Mouse (Mus musculus): ENCODE data around the gene Ikzf4. TPM values are rescaled to one million over a fixed set of nuclear protein-coding genes. Genes with fewer than 3 reads are reported as not detected.
"Not testable (repeated sequence)": the region's sequence is repeated elsewhere in the genome, so short reads cannot be mapped to it uniquely, and the experiment has no call there.

Ikzf4 gene
- polyA plus RNA-seq, 1 experiment, result 8.5 TPM

DNA sequence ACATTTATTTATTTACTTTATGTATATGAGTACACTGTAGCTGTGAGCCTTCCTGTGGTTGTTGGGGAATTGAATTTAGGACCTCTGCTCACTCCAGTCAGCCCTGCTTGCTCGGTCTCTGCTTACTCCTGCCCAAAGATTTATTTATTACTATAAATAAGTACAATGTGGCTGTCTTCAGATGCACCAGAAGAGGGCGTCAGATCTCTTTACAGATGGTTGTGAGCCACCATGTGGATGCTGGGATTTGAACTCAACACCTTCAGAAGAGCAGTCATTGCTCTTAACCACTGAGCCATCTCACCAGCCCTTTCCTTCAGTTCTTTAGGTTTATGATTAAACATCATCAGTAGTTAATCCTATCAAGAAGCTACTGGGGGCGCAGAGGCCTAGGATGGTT is 30.9 kb downstream of the Ikzf4 start:
- no peak for TF ChIP-seq CTCF (IDR thresholded peaks at IDR 0.05; ENCODE audit: borderline replicate concordance, insufficient read depth, low read depth, low read length)
- no peak for TF ChIP-seq POLR2A (IDR thresholded peaks at IDR 0.05; ENCODE audit: borderline replicate concordance, insufficient read depth, low read length)
- H3K4me3 ChIP-seq (replicated peaks; ENCODE audit: insufficient read depth, low read depth, low read length), result no peak overlapping the region
- DNase-seq, result no peak
- no peak overlapping the region for H3K27ac ChIP-seq (ENCODE audit: insufficient read depth, low read length)
- no peaks in the 10 kb centered on the region for H3K27me3 ChIP-seq (ENCODE audit: control insufficient read depth, insufficient read depth, low read length)
- WGBS, result 51% methylated on average over 3 of the region's 3 CpGs
- H3K4me1 ChIP-seq (ENCODE audit: control insufficient read depth, insufficient read depth, low read length), result no peaks in the 10 kb centered on the region

DNA sequence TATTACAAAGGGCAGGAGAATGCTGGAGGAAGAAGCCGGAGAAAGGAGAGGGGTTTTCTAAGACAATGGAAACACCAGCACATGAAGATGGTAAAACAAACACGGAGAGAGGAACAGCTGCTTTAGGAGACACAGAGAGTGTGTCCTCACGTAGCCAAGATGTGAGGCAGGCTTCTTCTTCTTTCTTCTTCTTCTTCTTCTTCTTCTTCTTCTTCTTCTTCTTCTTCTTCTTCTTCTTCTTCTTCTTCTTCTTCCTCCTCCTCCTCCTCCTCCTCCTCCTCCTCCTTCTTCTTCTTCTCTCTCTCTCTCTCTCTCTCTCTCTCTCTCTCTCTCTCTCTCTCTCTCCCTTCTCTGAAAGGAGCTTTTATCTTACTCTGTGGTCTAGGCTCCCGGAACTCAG is 32.0 kb downstream of the Ikzf4 start:
- DNase-seq; H3K27me3 ChIP-seq (ENCODE audit: control insufficient read depth, insufficient read depth, low read length); H3K4me3 ChIP-seq (replicated peaks; ENCODE audit: insufficient read depth, low read depth, low read length); H3K27ac ChIP-seq (ENCODE audit: insufficient read depth, low read length); H3K4me1 ChIP-seq (ENCODE audit: control insufficient read depth, insufficient read depth, low read length): not testable (repeated sequence)
- 66% methylated on average over 4 of the region's 4 CpGs for WGBS

DNA sequence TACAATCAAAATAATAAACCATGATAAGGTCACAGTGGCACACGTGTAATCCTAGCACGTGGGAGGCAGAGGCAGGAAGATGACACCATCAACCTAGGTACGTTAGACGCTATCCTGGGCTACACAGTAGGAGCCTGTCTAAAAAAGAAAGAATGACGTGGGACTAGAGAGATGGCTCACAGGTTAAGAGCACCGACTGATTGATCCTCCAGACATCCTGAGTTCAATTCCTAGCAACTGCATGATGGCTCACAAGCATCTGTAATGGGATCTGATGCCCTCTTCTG is 32.7 kb downstream of the Ikzf4 start:
- TF ChIP-seq CTCF (IDR thresholded peaks at IDR 0.05; ENCODE audit: borderline replicate concordance, insufficient read depth, low read depth, low read length) (no peak), POLR2A (IDR thresholded peaks at IDR 0.05; ENCODE audit: borderline replicate concordance, insufficient read depth, low read length) (no peak)
- WGBS, result 24% methylated on average over 6 of the region's 6 CpGs
- no peaks in the 10 kb centered on the region for H3K27me3 ChIP-seq (ENCODE audit: control insufficient read depth, insufficient read depth, low read length)
- no peak for DNase-seq
- no peaks in the 10 kb centered on the region for H3K4me1 ChIP-seq (ENCODE audit: control insufficient read depth, insufficient read depth, low read length)
- H3K27ac ChIP-seq (ENCODE audit: insufficient read depth, low read length), result no peak overlapping the region
- no peak overlapping the region for H3K4me3 ChIP-seq (replicated peaks; ENCODE audit: insufficient read depth, low read depth, low read length)

DNA sequence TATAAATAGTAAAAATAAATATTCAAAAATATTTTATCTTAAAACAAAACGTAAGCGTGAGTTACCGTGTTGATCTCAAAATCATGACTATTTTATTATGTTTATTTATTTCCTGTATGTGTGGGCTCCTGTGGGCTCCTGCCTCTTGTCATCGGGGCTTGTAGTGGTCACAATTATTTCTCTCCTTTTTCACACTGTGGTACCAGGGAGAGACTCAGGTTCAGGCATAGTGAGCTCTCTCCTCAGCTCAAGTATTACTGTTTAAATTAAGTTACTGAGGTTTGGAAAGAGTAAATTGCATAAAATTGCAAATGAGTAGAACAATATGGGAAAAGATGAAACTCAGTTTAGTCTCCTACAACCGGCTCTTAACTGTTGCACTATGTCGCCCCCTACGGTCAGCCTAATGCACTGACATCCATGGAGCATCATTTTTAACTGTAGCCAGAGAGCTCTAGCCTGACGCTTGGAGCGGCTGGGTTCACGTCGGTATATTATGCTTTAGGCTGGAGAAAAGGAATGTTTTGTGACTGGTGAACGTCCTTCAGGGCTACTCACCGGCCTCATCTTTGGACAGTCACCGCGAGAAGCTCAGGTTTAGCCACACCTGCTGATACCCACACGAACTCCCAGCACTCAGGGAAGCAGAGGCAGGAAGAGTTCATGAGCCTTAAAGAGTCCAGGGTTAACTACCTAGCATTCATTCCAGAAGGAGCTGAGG is 33.2 kb downstream of the Ikzf4 start:
- Histone ChIP-seq H3K27ac (ENCODE audit: insufficient read depth, low read length) (no peak overlapping the region), H3K4me1 (ENCODE audit: control insufficient read depth, insufficient read depth, low read length) (no peaks in the 10 kb centered on the region), H3K4me3 (replicated peaks; ENCODE audit: insufficient read depth, low read depth, low read length) (no peak overlapping the region), H3K27me3 (ENCODE audit: control insufficient read depth, insufficient read depth, low read length) (no peaks in the 10 kb centered on the region)
- TF ChIP-seq POLR2A (IDR thresholded peaks at IDR 0.05; ENCODE audit: borderline replicate concordance, insufficient read depth, low read length), result no peak
- TF ChIP-seq CTCF (IDR thresholded peaks at IDR 0.05; ENCODE audit: borderline replicate concordance, insufficient read depth, low read depth, low read length), result peak; percentile 80
- WGBS, result 15% methylated on average over 16 of the region's 16 CpGs
- DNase-seq, result peak; percentile 72 to 76

DNA sequence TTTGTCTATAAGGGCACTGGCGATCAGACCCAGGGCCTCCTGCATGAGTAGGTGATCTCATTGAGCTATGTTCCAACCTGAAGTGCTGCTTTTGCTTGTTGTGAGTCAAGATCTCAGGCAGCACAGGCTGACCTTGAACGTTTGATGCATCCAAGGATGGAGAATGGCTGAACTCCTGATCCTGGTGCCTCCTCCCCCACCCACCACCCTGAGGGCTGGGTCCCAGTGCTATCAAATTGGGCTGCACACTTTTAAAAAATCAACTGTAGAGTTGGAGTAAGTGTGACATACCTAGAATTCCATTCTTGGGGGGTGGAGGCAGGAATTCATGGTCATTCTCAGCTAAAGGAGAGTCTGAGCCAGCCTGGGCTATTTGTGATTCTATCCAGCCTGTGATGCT is 39.3 kb downstream of the Ikzf4 start:
- no peaks in the 10 kb centered on the region for H3K27me3 ChIP-seq (ENCODE audit: control insufficient read depth, insufficient read depth, low read length)
- 45% methylated on average over 2 of the region's 2 CpGs for WGBS
- DNase-seq, result no peak
- no peak overlapping the region for H3K4me3 ChIP-seq (replicated peaks; ENCODE audit: insufficient read depth, low read depth, low read length)
- no peak for TF ChIP-seq CTCF (IDR thresholded peaks at IDR 0.05; ENCODE audit: borderline replicate concordance, insufficient read depth, low read depth, low read length)
- no peak for TF ChIP-seq POLR2A (IDR thresholded peaks at IDR 0.05; ENCODE audit: borderline replicate concordance, insufficient read depth, low read length)
- no peaks in the 10 kb centered on the region for H3K4me1 ChIP-seq (ENCODE audit: control insufficient read depth, insufficient read depth, low read length)
- H3K27ac ChIP-seq (ENCODE audit: insufficient read depth, low read length), result no peak overlapping the region

DNA sequence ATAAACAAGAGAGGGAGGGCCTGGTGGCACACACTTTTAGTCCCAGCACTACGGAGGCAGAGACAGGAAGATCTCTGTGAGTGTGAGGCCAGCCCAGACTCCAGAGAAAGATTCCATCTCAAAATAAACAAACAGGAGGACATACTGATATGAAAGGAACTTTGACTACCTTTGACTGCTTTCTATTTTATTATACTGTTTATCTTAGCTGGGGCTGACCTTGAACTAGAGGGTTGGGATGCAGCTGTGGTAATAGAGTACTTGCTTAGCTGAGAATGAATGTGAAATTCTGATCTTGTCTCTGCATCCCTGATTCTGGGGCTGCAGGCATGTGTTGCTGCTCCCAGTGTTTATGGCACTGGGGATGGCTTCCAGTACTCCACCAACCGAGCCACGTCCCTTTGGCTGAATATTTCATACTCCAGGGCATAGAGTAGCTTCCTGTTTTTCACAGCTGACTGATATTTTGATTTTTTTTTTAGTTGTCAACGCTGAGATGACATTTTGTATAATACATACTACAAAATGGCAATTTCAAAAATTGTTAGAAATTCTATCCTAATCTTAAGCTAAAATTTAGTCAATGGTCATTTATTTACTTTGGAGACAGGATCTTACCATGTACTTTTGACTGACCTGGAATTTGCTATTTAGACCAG is 43.2 kb downstream of the Ikzf4 start:
- DNase-seq, result no peak
- TF ChIP-seq CTCF (IDR thresholded peaks at IDR 0.05; ENCODE audit: borderline replicate concordance, insufficient read depth, low read depth, low read length) (no peak), POLR2A (IDR thresholded peaks at IDR 0.05; ENCODE audit: borderline replicate concordance, insufficient read depth, low read length) (no peak)
- 78% methylated on average over 4 of the region's 4 CpGs for WGBS

DNA sequence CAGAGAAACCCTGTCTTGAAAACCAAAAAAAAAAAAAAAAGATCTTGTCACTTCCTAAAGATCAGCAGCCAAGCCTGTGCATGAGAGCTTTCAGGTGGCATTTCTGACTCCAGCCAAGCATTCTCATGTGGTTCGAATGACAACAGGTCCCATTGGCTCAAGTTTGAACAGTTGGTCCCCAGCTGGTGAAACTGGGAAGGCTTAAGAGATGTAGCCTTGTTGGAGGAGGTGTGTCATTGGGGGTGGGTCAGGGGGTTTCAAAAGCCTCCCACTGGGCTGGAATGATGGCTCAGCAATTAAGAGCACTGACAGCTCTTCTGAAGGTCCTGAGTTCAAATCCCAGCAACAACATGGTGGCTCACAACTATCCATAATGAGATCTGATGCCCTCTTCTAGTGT is 44.3 kb downstream of the Ikzf4 start:
- TF ChIP-seq CTCF (IDR thresholded peaks at IDR 0.05; ENCODE audit: borderline replicate concordance, insufficient read depth, low read depth, low read length), result no peak
- no peak for TF ChIP-seq POLR2A (IDR thresholded peaks at IDR 0.05; ENCODE audit: borderline replicate concordance, insufficient read depth, low read length)
- no peak overlapping the region for H3K27ac ChIP-seq (ENCODE audit: insufficient read depth, low read length)
- no peak for DNase-seq
- 54% methylated on average over 1 of the region's 1 CpGs for WGBS
- no peak overlapping the region for H3K4me3 ChIP-seq (replicated peaks; ENCODE audit: insufficient read depth, low read depth, low read length)
- no peaks in the 10 kb centered on the region for H3K27me3 ChIP-seq (ENCODE audit: control insufficient read depth, insufficient read depth, low read length)
- H3K4me1 ChIP-seq (ENCODE audit: control insufficient read depth, insufficient read depth, low read length), result no peaks in the 10 kb centered on the region

More for the DNA sequence above, 43.2 kb downstream of the Ikzf4 start:
- Histone ChIP-seq H3K27ac (ENCODE audit: insufficient read depth, low read length) (no peak overlapping the region), H3K27me3 (ENCODE audit: control insufficient read depth, insufficient read depth, low read length) (no peaks in the 10 kb centered on the region), H3K4me1 (ENCODE audit: control insufficient read depth, insufficient read depth, low read length) (no peaks in the 10 kb centered on the region), H3K4me3 (replicated peaks; ENCODE audit: insufficient read depth, low read depth, low read length) (no peak overlapping the region)

DNA sequence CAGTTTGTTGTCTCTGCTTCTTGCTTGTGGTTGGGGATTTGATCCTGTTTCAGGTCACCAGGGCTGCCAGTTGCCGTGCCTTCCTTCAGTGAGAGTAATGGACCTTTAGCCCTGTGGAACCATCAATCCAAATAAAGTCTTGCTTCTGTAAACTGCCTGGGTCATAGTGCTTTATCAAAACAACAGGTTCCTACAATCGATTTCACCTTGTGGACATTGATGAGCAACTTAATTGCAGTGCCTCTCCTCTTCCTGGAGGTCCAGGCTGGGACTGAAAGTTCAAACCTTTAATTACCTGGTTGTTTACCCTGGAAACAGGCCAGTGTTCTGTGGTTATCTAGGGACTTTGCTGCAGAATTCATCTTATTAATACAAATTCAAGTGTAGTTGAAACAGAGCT is 47.3 kb downstream of the Ikzf4 start:
- no peaks in the 10 kb centered on the region for H3K4me1 ChIP-seq (ENCODE audit: control insufficient read depth, insufficient read depth, low read length)
- TF ChIP-seq POLR2A (IDR thresholded peaks at IDR 0.05; ENCODE audit: borderline replicate concordance, insufficient read depth, low read length) (no peak), CTCF (IDR thresholded peaks at IDR 0.05; ENCODE audit: borderline replicate concordance, insufficient read depth, low read depth, low read length) (no peak)
- no peak for DNase-seq
- H3K4me3 ChIP-seq (replicated peaks; ENCODE audit: insufficient read depth, low read depth, low read length), result no peak overlapping the region
- H3K27ac ChIP-seq (ENCODE audit: insufficient read depth, low read length), result no peak overlapping the region
- WGBS, result 80% methylated on average over 2 of the region's 2 CpGs
- H3K27me3 ChIP-seq (ENCODE audit: control insufficient read depth, insufficient read depth, low read length), result no peaks in the 10 kb centered on the region

All from cerebellum, adult 2 months (tissue).